ENCODE assay signal across 9 mouse cellular contexts in the genomic region with DNA sequence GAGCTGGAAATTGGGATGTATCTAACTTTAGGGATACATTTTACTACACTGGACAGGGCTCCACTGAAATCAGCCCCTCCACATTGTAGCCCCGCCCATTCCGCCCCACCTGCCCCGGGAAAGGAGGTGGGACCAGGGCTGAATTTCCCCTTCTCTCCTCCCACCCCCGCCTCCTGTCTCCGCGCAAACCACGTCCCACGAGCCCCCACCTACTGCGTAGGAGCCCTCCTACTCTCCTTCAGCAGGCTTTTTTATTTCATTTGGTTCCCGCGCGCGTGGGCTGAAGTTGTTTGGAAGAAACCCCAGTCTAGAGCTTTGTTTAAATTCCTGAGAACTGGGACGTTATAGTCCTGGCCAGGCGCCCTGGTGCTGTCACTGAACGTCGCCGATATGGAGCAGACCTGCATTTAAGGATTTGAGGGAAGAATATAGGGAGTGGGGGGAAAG. TPM values are rescaled to one million over a fixed set of nuclear protein-coding genes. Genes with fewer than 3 reads are reported as not detected.
DNase-seq lines count a peak whose midpoint lies in the region; ATAC-seq and TF ChIP-seq lines count a peak whose summit lies in the region.
"Had no signal": no experiment of that assay in that cellular context is flagged by ENCODE, and none has a peak within 500 bp of the region (broad histone marks: within the 10 kb centered on the region; RNA-seq: fewer than 3 reads in every experiment).

No protein-coding gene starts in this region.

- no peaks in the 10 kb centered on the region for H3K4me1 ChIP-seq in kidney, adult 2 months (ENCODE audit: control insufficient read depth, insufficient read depth, low read length)
- peaks cover 13% of the 10 kb centered on the region for H3K4me1 ChIP-seq in midbrain, embryonic 15.5 days

- DNase-seq in kidney, adult 2 months = no peak
- DNase-seq in kidney, postnatal 36 days = no peak
- DNase-seq in Muller cell, postnatal 12 days (ENCODE audit: inconsistent ontology term) = peak; percentile 88
- peak; percentile 52 to 55 for DNase-seq in frontal cortex, postnatal 14 days (ENCODE audit: low spot score in 2 of 2)
- peak; percentile 46 to 60 for DNase-seq in left cerebral cortex, adult 8-10 months (ENCODE audit: low spot score in 2 of 2)
- no peak for DNase-seq in adrenal gland, postnatal 25 days
- no peak for DNase-seq in cerebellum, postnatal 10 days

- no peaks in the 10 kb centered on the region for H3K27me3 ChIP-seq in kidney, adult 2 months (replicated peaks; ENCODE audit: control insufficient read depth, insufficient read depth, low read length)
- peaks cover 54% of the 10 kb centered on the region for H3K27me3 ChIP-seq in midbrain, embryonic 15.5 days (replicated peaks)

- no peak for TF ChIP-seq CTCF in kidney, adult 2 months (conservative IDR thresholded peaks at IDR 0.05; ENCODE audit: insufficient read depth, insufficient read length, low read depth, low read length)

- TF ChIP-seq POLR2A in kidney, adult 2 months (IDR thresholded peaks at IDR 0.05; ENCODE audit: low read depth, low read length) = no peak

- H3K4me3 ChIP-seq in kidney, adult 2 months (ENCODE audit: insufficient read depth, low read depth, low read length) = peak overlapping the region; percentile 15; the same call in 1 of the 2 replicates
- peak overlapping the region; percentile 29 for H3K4me3 ChIP-seq in midbrain, embryonic 15.5 days

- H3K9me3 ChIP-seq in midbrain, embryonic 15.5 days = no peaks in the 10 kb centered on the region

- WGBS in kidney, adult 2 months = 2% methylated on average over 18 of the region's 18 CpGs
- under 1% methylated on average over 18 of the region's 18 CpGs for WGBS in midbrain, embryonic 15.5 days

- peak overlapping the region; percentile 61 for H3K4me2 ChIP-seq in midbrain, embryonic 15.5 days

- no peaks in the 10 kb centered on the region for H3K36me3 ChIP-seq in kidney, adult 2 months (ENCODE audit: control insufficient read depth, insufficient read depth, low read length)
- H3K36me3 ChIP-seq in midbrain, embryonic 15.5 days (replicated peaks) = no peaks in the 10 kb centered on the region

- no peak overlapping the region for H3K9ac ChIP-seq in midbrain, embryonic 15.5 days

- ATAC-seq in midbrain, embryonic 15.5 days (replicated peaks) = peak; percentile 24; the same call in 1 of the 2 replicates

- no peak overlapping the region for H3K27ac ChIP-seq in kidney, adult 2 months (ENCODE audit: insufficient read depth, low read depth, low read length)
- H3K27ac ChIP-seq in midbrain, embryonic 15.5 days = no peak overlapping the region

RNA-seq across cellular contexts. Expression of a gene that starts 1.3 kb away (rescaled TPM):
- polyA plus RNA-seq in kidney, adult 2 months (2012; rRNA removed) = 25.3 and 29.6 TPM in 2 replicates
- 10 to 100 TPM in 1 of 4 experiments, 1 to 10 TPM in 3; 7.0 to 10.2 (median 8.0) TPM for total RNA-seq in left cerebral cortex, adult 8-10 months (2022)
- polyA plus RNA-seq in midbrain, embryonic 15.5 days (2015; fragmentation: Nextera tagmentation; extraction: Ambion mirVana) = 82.7 and 92.9 TPM in 2 replicates
- total RNA-seq in adrenal gland, postnatal 25 days (2021) = 74.0 and 116 TPM in 2 replicates

RNA-seq across cellular contexts. Expression of a gene that starts 30.0 kb away (rescaled TPM):
- 0.56 TPM in 1 of 2 replicates, not detected in the other for polyA plus RNA-seq in kidney, adult 2 months (2012; rRNA removed)
- total RNA-seq in left cerebral cortex, adult 8-10 months (2022) = not detected
- polyA plus RNA-seq in midbrain, embryonic 15.5 days (2015; fragmentation: Nextera tagmentation; extraction: Ambion mirVana) = not detected in 2 replicates
- not detected in 2 replicates for total RNA-seq in adrenal gland, postnatal 25 days (2021)
- total RNA-seq: liver, adult 2 months had no signal
- polyA plus RNA-seq: liver, adult 2 months had no signal

RNA-seq across cellular contexts. Expression of a gene that starts 38.8 kb away (rescaled TPM):
- polyA plus RNA-seq in kidney, adult 2 months (2012; rRNA removed) = 5.0 and 23.9 TPM in 2 replicates
- total RNA-seq in left cerebral cortex, adult 8-10 months (2022) = under 1 TPM in 3 of 4 experiments, not detected in 1; 0.23 to 0.48 (median 0.25) TPM
- polyA plus RNA-seq in midbrain, embryonic 15.5 days (2015; fragmentation: Nextera tagmentation; extraction: Ambion mirVana) = not detected in 2 replicates
- not detected in 2 replicates for total RNA-seq in adrenal gland, postnatal 25 days (2021)
- polyA plus RNA-seq: liver, adult 2 months had no signal

RNA-seq across cellular contexts. Expression of a gene that starts 53.5 kb away (rescaled TPM):
- 24.1 and 29.9 TPM in 2 replicates for polyA plus RNA-seq in kidney, adult 2 months (2012; rRNA removed)
- total RNA-seq in left cerebral cortex, adult 8-10 months (2022) = 100 to 1,000 TPM; 708 to 774 (median 713) TPM
- 20.5 and 22.2 TPM in 2 replicates for polyA plus RNA-seq in midbrain, embryonic 15.5 days (2015; fragmentation: Nextera tagmentation; extraction: Ambion mirVana)
- total RNA-seq in adrenal gland, postnatal 25 days (2021) = 125 and 146 TPM in 2 replicates

Comparison
In these comparisons a context has a peak if more than half of its experiments do, and no peak if none do; other contexts are left out.
1. DNase-seq: peak in Muller cell, postnatal 12 days (single experiment), frontal cortex, postnatal 14 days (2 of 2) and left cerebral cortex, adult 8-10 months (2 of 2); none in kidney, adult 2 months (single experiment), kidney, postnatal 36 days (0 of 2), adrenal gland, postnatal 25 days (single experiment) and cerebellum, postnatal 10 days (0 of 2).